Mouse (Mus musculus): ENCODE data around the gene Wdr62.

DNA sequence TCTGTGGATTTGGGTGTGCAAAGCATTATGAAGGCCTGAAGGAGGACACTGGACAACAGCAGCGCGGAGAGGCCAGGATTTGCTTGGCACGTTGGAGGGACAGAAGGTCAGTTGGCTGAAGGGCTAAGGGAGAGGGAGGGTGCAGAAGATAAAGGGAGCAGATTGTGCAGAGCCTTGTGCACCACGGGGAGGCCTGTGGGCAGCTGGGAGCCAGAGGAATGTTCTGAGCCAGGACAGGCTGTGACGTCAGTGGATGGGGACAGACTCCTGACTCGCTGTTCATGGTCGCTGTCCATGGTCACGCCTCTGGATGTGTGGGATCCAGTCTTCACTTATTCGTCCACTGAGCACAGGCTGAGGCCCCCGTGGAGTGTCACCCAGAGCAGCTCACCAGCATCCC, 14.9 kb upstream of the Wdr62 start:
- no peak for TF ChIP-seq TAL1 (IDR thresholded peaks at IDR 0.05; ENCODE audit: low read length)
- no peak for TF ChIP-seq GATA1 (IDR thresholded peaks at IDR 0.05; ENCODE audit: low read length)
